Mouse (Mus musculus): ENCODE measurements around the gene Tatdn3. TPM values are rescaled to one million over a fixed set of nuclear protein-coding genes. Genes with fewer than 3 reads are reported as not detected.

Gene Tatdn3
- total RNA-seq, 2 experiments from 2014 or later = 23.3 to 33.6 TPM

- ATAC-seq (replicated peaks; ENCODE audit: low FRiP score, low TSS enrichment, poor library complexity, severe bottlenecking) = no peak
Measured at GRCm38 (mm10) chr1:190996346-190996877, 66.3 kb downstream of the Tatdn3 start.

Other genes starting within 250 kb of the Tatdn3 start
- 10.3 and 20.0 TPM in 2 replicates for gene Rps6kc1, start 151.2 kb downstream of the Tatdn3 start, total RNA-seq (2014; fragmentation: Nextera tagmentation)
- 17.3 and 22.1 TPM in 2 replicates for gene Rps6kc1, start 151.2 kb downstream of the Tatdn3 start, total RNA-seq (2017)
- 36.3 and 39.8 TPM in 2 replicates for gene Angel2, start 137.8 kb downstream of the Tatdn3 start, total RNA-seq (2014; fragmentation: Nextera tagmentation)
- 37.0 and 42.6 TPM in 2 replicates for gene Angel2, start 137.8 kb downstream of the Tatdn3 start, total RNA-seq (2017)
- not detected in 2 replicates for gene Vash2, start 83.6 kb downstream of the Tatdn3 start, total RNA-seq (2014; fragmentation: Nextera tagmentation)
- gene Vash2, start 83.6 kb downstream of the Tatdn3 start, total RNA-seq (2017) = not detected in 2 replicates
- 28.5 and 30.6 TPM in 2 replicates for gene Flvcr1, start 36.8 kb downstream of the Tatdn3 start, total RNA-seq (2014; fragmentation: Nextera tagmentation)
- gene Flvcr1, start 36.8 kb downstream of the Tatdn3 start, total RNA-seq (2017) = 28.2 and 30.3 TPM in 2 replicates
- not detected in 2 replicates for gene Spata45, start 26.3 kb downstream of the Tatdn3 start, total RNA-seq (2014; fragmentation: Nextera tagmentation)
- gene Spata45, start 26.3 kb downstream of the Tatdn3 start, total RNA-seq (2017) = not detected in 2 replicates
- 17.2 and 20.8 TPM in 2 replicates for gene Nsl1, start 80 bp upstream of the Tatdn3 start, total RNA-seq (2014; fragmentation: Nextera tagmentation)
- gene Nsl1, start 80 bp upstream of the Tatdn3 start, total RNA-seq (2017) = 14.8 and 18.4 TPM in 2 replicates
- gene Batf3, start 34.9 kb upstream of the Tatdn3 start, total RNA-seq (2014; fragmentation: Nextera tagmentation) = not detected in 2 replicates
- gene Batf3, start 34.9 kb upstream of the Tatdn3 start, total RNA-seq (2017) = 0.34 TPM in 1 of 2 replicates, not detected in the other
- not detected in 2 replicates for gene Fam71a, start 101.9 kb upstream of the Tatdn3 start, total RNA-seq (2014; fragmentation: Nextera tagmentation)
- 0.11 and 0.42 TPM in 2 replicates for gene Fam71a, start 101.9 kb upstream of the Tatdn3 start, total RNA-seq (2017)
- not detected in 2 replicates for gene Atf3, start 155.1 kb upstream of the Tatdn3 start, total RNA-seq (2014; fragmentation: Nextera tagmentation)
- gene Atf3, start 155.1 kb upstream of the Tatdn3 start, total RNA-seq (2017) = 16.7 and 18.5 TPM in 2 replicates